Mouse (Mus musculus) C2C12 (cell line): ENCODE data around the gene Emc8. TPM values are rescaled to one million over a fixed set of nuclear protein-coding genes. Genes with fewer than 3 reads are reported as not detected.

ENCODE experiments used
- H3K27me3 ChIP-seq: one replicate; pipeline ENCODE4 v1.6.1; 2011; ENCODE audit not compliant: control insufficient read depth, insufficient read depth, insufficient read length
- H3K36me3 ChIP-seq: one replicate; pipeline ENCODE4 v1.6.1; 2011; ENCODE audit not compliant: control insufficient read depth, insufficient read depth
- H3K4me3 ChIP-seq: one replicate; pipeline ENCODE4 v1.5.1; 2011; ENCODE audit warnings: mild to moderate bottlenecking, control low read depth; ENCODE audit not compliant: poor library complexity, insufficient read depth, severe bottlenecking
- H3K79me2 ChIP-seq: one replicate; pipeline ENCODE4 v1.6.1; 2011; ENCODE audit not compliant: control insufficient read depth, insufficient read depth
- H3K79me3 ChIP-seq: one replicate; pipeline ENCODE4 v1.6.1; 2011; ENCODE audit warnings: low read depth, control low read depth
- H3ac ChIP-seq: one replicate; pipeline ENCODE3; 2011; ENCODE audit warnings: low read depth; ENCODE audit not compliant: control insufficient read depth, insufficient read length
- CEBPB ChIP-seq: IDR thresholded peaks from one replicate; pipeline ENCODE4 v1.6.1; 2011; ENCODE audit warnings: low read depth, mild to moderate bottlenecking, control low read depth, moderate library complexity
- CTCF ChIP-seq: IDR thresholded peaks from one replicate; pipeline ENCODE4 v1.5.1; 2011; ENCODE audit not compliant: control insufficient read depth, insufficient read depth, insufficient read length
- FOSL1 ChIP-seq: IDR thresholded peaks from one replicate; pipeline ENCODE4 v1.8.0; 2011; ENCODE audit warnings: mild to moderate bottlenecking, low read length; ENCODE audit not compliant: poor library complexity, insufficient read depth, severe bottlenecking
- MAX ChIP-seq: IDR thresholded peaks from one replicate; pipeline ENCODE4 v1.6.1; 2011; ENCODE audit warnings: mild to moderate bottlenecking, control low read depth
- MYOD1 ChIP-seq: IDR thresholded peaks from one replicate; pipeline ENCODE4 v1.6.1; 2011; ENCODE audit warnings: low read depth; ENCODE audit not compliant: control insufficient read depth, insufficient read length
- MYOG ChIP-seq: IDR thresholded peaks from one replicate; pipeline ENCODE4 v1.6.1; 2011; ENCODE audit not compliant: control insufficient read depth, insufficient read length; ENCODE audit errors: extremely low read depth
- USF1 ChIP-seq: IDR thresholded peaks from one replicate; pipeline ENCODE4 v1.6.1; 2011; ENCODE audit warnings: low read depth, mild to moderate bottlenecking, control low read depth, moderate library complexity
- long read RNA-seq, 2 experiments: library from polyadenylated mRNA; unstranded; transcript quantifications; one replicate each; pipeline ENCODE4 v2.0.0; 2019 to 2020
- polyA plus RNA-seq: library from polyadenylated mRNA; unstranded; fragments of >200 nt; fragmentation: generic; extraction: Trizol; gene quantifications from one replicate; pipeline ENCODE4 v1.2.1, GENCODE M21; 2012; ENCODE audit warnings: missing spikeins

The Emc8 gene
- 240 TPM for polyA plus RNA-seq
- long read RNA-seq, experiment 1, full-length matches to known transcripts: 92 of 98 reads
- long read RNA-seq, experiment 1, partial matches to known transcripts: 1 of 98 reads
- long read RNA-seq, experiment 1, other reads (novel, unspliced or antisense): 5 of 98 reads
- long read RNA-seq, experiment 2, full-length matches to known transcripts: 152 of 166 reads
- long read RNA-seq, experiment 2, partial matches to known transcripts: 0 of 166 reads
- long read RNA-seq, experiment 2, other reads (novel, unspliced or antisense): 14 of 166 reads

- Histone ChIP-seq H3K4me3 (peak within 1 kb of the TSS; percentile 89), H3K36me3 (peaks cover 57% of the 10 kb centered on the region), H3K79me2 (peaks cover 91% of the 10 kb centered on the region), H3ac (peak within 1 kb of the TSS; percentile 86), H3K79me3 (peaks cover 65% of the 10 kb centered on the region), H3K27me3 (no peaks in the 10 kb centered on the region)
- TF ChIP-seq USF1 (no peak), MYOG (no peak), MAX (no peak), CTCF (no peak), MYOD1 (no peak)
These were observed at the start of gene Emc8 for GRCm38 (mm10) chr8:120668374-120668905. TSS of gene Emc8 (minus strand) at chr8:120668573.

DNA sequence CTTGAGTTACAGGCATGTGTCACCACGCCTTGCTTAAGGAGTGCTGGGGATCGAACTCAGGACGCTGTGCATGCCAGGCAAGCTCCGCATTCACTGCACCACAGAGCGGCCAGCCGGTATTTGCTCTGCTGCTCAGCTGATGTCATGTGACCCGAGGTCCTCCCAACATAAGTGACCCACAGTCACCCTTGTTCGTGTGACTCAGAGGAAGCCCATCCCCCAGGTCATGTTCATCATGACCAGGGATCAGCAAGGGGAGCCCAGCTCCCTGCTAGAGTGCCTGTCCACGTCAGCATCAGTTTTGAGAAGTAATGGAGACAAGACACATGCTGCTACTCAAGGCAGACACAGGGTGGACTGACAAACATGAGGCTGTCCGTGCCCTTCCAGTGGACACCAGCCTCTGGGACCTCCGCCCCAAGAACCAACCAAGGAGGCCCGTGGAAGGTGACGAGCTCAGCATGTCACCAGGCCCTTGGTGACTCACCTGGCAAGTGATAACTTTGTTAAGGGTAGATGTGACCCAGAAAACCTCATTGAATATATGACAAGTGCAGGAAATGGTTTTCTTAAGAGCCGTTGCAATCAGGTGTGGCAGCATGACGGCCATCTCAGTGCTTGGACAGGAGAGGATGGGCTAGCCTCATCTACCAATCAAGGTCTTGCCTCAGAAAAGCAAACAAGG, 47.8 kb upstream of the Emc8 start:
- Histone ChIP-seq H3K79me3 (no peaks in the 10 kb centered on the region), H3K4me3 (no peak overlapping the region), H3ac (no peak overlapping the region), H3K79me2 (no peaks in the 10 kb centered on the region), H3K36me3 (no peaks in the 10 kb centered on the region), H3K27me3 (peaks cover 51% of the 10 kb centered on the region)
- TF ChIP-seq FOSL1: no peak
- TF ChIP-seq USF1: no peak
- TF ChIP-seq MYOD1: no peak
- TF ChIP-seq CEBPB: no peak
- TF ChIP-seq MAX: no peak
- no peak for TF ChIP-seq MYOG
- no peak for TF ChIP-seq CTCF

GRCm38 (mm10) chr8:120715200-120715599, 46.8 kb upstream of the Emc8 start:
- TF ChIP-seq MYOD1 (no peak), MAX (no peak), CEBPB (no peak), CTCF (no peak), FOSL1 (no peak)
- Histone ChIP-seq H3K79me2 (no peaks in the 10 kb centered on the region), H3ac (no peak overlapping the region), H3K27me3 (peaks cover 52% of the 10 kb centered on the region), H3K4me3 (no peak overlapping the region), H3K79me3 (no peaks in the 10 kb centered on the region), H3K36me3 (no peaks in the 10 kb centered on the region)

GRCm38 (mm10) chr8:120709176-120709575, 40.8 kb upstream of the Emc8 start:
- Histone ChIP-seq H3ac (no peak overlapping the region), H3K36me3 (no peaks in the 10 kb centered on the region), H3K79me2 (no peaks in the 10 kb centered on the region), H3K4me3 (no peak overlapping the region), H3K79me3 (no peaks in the 10 kb centered on the region), H3K27me3 (peaks cover 54% of the 10 kb centered on the region)
- TF ChIP-seq CTCF (no peak), FOSL1 (no peak), MYOG (no peak), MAX (no peak)

DNA sequence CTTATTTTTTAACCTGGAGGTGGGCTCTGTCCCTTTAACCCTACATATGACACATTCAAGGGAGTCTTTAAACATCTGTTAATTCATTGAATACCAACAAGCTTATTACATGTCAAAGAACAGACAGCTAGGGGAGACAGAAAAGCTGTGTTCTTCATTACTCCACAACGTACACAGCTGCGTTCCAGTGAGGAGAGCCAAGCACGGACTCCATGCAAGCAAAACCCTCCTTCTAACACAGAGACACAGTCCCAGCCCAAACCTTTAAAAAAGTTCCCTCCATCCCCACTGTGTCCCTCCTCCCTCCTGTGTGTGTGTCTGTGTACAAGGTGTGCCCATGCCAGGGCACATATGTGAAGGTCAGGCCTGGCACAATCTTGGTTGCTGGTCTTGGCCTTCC, 37.8 kb upstream of the Emc8 start:
- Histone ChIP-seq H3K4me3 (no peak overlapping the region), H3K36me3 (no peaks in the 10 kb centered on the region), H3K79me2 (no peaks in the 10 kb centered on the region), H3K79me3 (no peaks in the 10 kb centered on the region), H3K27me3 (peaks cover 74% of the 10 kb centered on the region), H3ac (no peak overlapping the region)
- TF ChIP-seq MAX (no peak), USF1 (no peak), MYOD1 (no peak), FOSL1 (no peak), CEBPB (no peak), MYOG (no peak), CTCF (no peak)
